Mouse (Mus musculus): Measurements from ENCODE around the gene Ccdc93. TPM values are rescaled to one million over a fixed set of nuclear protein-coding genes. Genes with fewer than 3 reads are reported as not detected.

Gene Ccdc93
- polyA plus RNA-seq, 1 experiment = 23.9 TPM

GRCm38 (mm10) chr1:121490241-121490640 is 59.4 kb downstream of the Ccdc93 start:
- Histone ChIP-seq H3K4me3 (ENCODE audit: insufficient read depth, low read length) (no peak overlapping the region), H3K27ac (ENCODE audit: insufficient read depth, low read length) (no peak overlapping the region), H3K4me1 (ENCODE audit: control insufficient read depth, insufficient read depth, low read length) (no peaks in the 10 kb centered on the region)
- TF ChIP-seq CTCF (IDR thresholded peaks at IDR 0.05; ENCODE audit: borderline replicate concordance, insufficient read depth, low read length) (peak; percentile 41; the same call in 1 of the 2 replicates), POLR2A (IDR thresholded peaks at IDR 0.05; ENCODE audit: low read depth, low read length) (no peak)

- no peak for TF ChIP-seq CTCF (IDR thresholded peaks at IDR 0.05; ENCODE audit: borderline replicate concordance, insufficient read depth, low read length)
- no peak for TF ChIP-seq POLR2A (IDR thresholded peaks at IDR 0.05; ENCODE audit: low read depth, low read length)
- H3K4me3 ChIP-seq (ENCODE audit: insufficient read depth, low read length) = no peak overlapping the region
- H3K4me1 ChIP-seq (ENCODE audit: control insufficient read depth, insufficient read depth, low read length) = no peaks in the 10 kb centered on the region
- no peak overlapping the region for H3K27ac ChIP-seq (ENCODE audit: insufficient read depth, low read length)
These were observed 66.2 kb downstream of the Ccdc93 start for GRCm38 (mm10) chr1:121497093-121497492.

GRCm38 (mm10) chr1:121508729-121509128 is 77.9 kb downstream of the Ccdc93 start:
- no peak overlapping the region for H3K27ac ChIP-seq (ENCODE audit: insufficient read depth, low read length)
- H3K4me1 ChIP-seq (ENCODE audit: control insufficient read depth, insufficient read depth, low read length) = no peaks in the 10 kb centered on the region
- no peak overlapping the region for H3K4me3 ChIP-seq (ENCODE audit: insufficient read depth, low read length)
- TF ChIP-seq POLR2A (IDR thresholded peaks at IDR 0.05; ENCODE audit: low read depth, low read length) (no peak), CTCF (IDR thresholded peaks at IDR 0.05; ENCODE audit: borderline replicate concordance, insufficient read depth, low read length) (no peak)

- Histone ChIP-seq H3K4me1 (ENCODE audit: control insufficient read depth, insufficient read depth, low read length) (no peaks in the 10 kb centered on the region), H3K27ac (ENCODE audit: insufficient read depth, low read length) (no peak overlapping the region), H3K4me3 (ENCODE audit: insufficient read depth, low read length) (no peak overlapping the region)
- no peak for TF ChIP-seq POLR2A (IDR thresholded peaks at IDR 0.05; ENCODE audit: low read depth, low read length)
- TF ChIP-seq CTCF (IDR thresholded peaks at IDR 0.05; ENCODE audit: borderline replicate concordance, insufficient read depth, low read length) = no peak
These were observed 79.7 kb downstream of the Ccdc93 start for GRCm38 (mm10) chr1:121510420-121511140.

GRCm38 (mm10) chr1:121511186-121511585 is 80.3 kb downstream of the Ccdc93 start:
- TF ChIP-seq CTCF (IDR thresholded peaks at IDR 0.05; ENCODE audit: borderline replicate concordance, insufficient read depth, low read length) (no peak), POLR2A (IDR thresholded peaks at IDR 0.05; ENCODE audit: low read depth, low read length) (no peak)
- Histone ChIP-seq H3K4me1 (ENCODE audit: control insufficient read depth, insufficient read depth, low read length) (no peaks in the 10 kb centered on the region), H3K27ac (ENCODE audit: insufficient read depth, low read length) (no peak overlapping the region)

GRCm38 (mm10) chr1:121511966-121512365 is 81.1 kb downstream of the Ccdc93 start:
- no peak overlapping the region for H3K4me3 ChIP-seq (ENCODE audit: insufficient read depth, low read length)
- no peak overlapping the region for H3K27ac ChIP-seq (ENCODE audit: insufficient read depth, low read length)
- no peak for TF ChIP-seq CTCF (IDR thresholded peaks at IDR 0.05; ENCODE audit: borderline replicate concordance, insufficient read depth, low read length)
- no peak for TF ChIP-seq POLR2A (IDR thresholded peaks at IDR 0.05; ENCODE audit: low read depth, low read length)
- no peaks in the 10 kb centered on the region for H3K4me1 ChIP-seq (ENCODE audit: control insufficient read depth, insufficient read depth, low read length)

More at GRCm38 (mm10) chr1:121511186-121511585, 80.3 kb downstream of the Ccdc93 start:
- H3K4me3 ChIP-seq (ENCODE audit: insufficient read depth, low read length) = no peak overlapping the region

- no peak for TF ChIP-seq CTCF (IDR thresholded peaks at IDR 0.05; ENCODE audit: borderline replicate concordance, insufficient read depth, low read length)
- TF ChIP-seq POLR2A (IDR thresholded peaks at IDR 0.05; ENCODE audit: low read depth, low read length) = no peak
These were observed 87.8 kb downstream of the Ccdc93 start for GRCm38 (mm10) chr1:121518609-121519008.

GRCm38 (mm10) chr1:121527061-121527460 is 96.2 kb downstream of the Ccdc93 start:
- no peak overlapping the region for H3K4me3 ChIP-seq (ENCODE audit: insufficient read depth, low read length)

More at GRCm38 (mm10) chr1:121518609-121519008, 87.8 kb downstream of the Ccdc93 start:
- H3K4me3 ChIP-seq (ENCODE audit: insufficient read depth, low read length) = no peak overlapping the region
- no peak overlapping the region for H3K27ac ChIP-seq (ENCODE audit: insufficient read depth, low read length)
- no peaks in the 10 kb centered on the region for H3K4me1 ChIP-seq (ENCODE audit: control insufficient read depth, insufficient read depth, low read length)

GRCm38 (mm10) chr1:121527600-121528398 is 97.0 kb downstream of the Ccdc93 start:
- TF ChIP-seq POLR2A (IDR thresholded peaks at IDR 0.05; ENCODE audit: low read depth, low read length) = no peak
- peaks cover 7% of the 10 kb centered on the region; the same call in 1 of the 2 replicates for H3K4me1 ChIP-seq (ENCODE audit: control insufficient read depth, insufficient read depth, low read length)
- peak overlapping the region; percentile 28 for H3K4me3 ChIP-seq (ENCODE audit: insufficient read depth, low read length)
- H3K27ac ChIP-seq (ENCODE audit: insufficient read depth, low read length) = no peak overlapping the region

More at GRCm38 (mm10) chr1:121527061-121527460, 96.2 kb downstream of the Ccdc93 start:
- TF ChIP-seq CTCF (IDR thresholded peaks at IDR 0.05; ENCODE audit: borderline replicate concordance, insufficient read depth, low read length) (no peak), POLR2A (IDR thresholded peaks at IDR 0.05; ENCODE audit: low read depth, low read length) (no peak)
- Histone ChIP-seq H3K27ac (ENCODE audit: insufficient read depth, low read length) (no peak overlapping the region), H3K4me1 (ENCODE audit: control insufficient read depth, insufficient read depth, low read length) (peaks cover 7% of the 10 kb centered on the region; the same call in 1 of the 2 replicates)

- H3K27ac ChIP-seq (ENCODE audit: insufficient read depth, low read length) = no peak within 1 kb of the TSS
- peaks cover 7% of the 10 kb centered on the region; the same call in 1 of the 2 replicates for H3K4me1 ChIP-seq (ENCODE audit: control insufficient read depth, insufficient read depth, low read length)
- H3K4me3 ChIP-seq (ENCODE audit: insufficient read depth, low read length) = peak within 1 kb of the TSS; percentile 28
- TF ChIP-seq POLR2A (IDR thresholded peaks at IDR 0.05; ENCODE audit: low read depth, low read length) (no peak), CTCF (IDR thresholded peaks at IDR 0.05; ENCODE audit: borderline replicate concordance, insufficient read depth, low read length) (no peak)
These were observed 97.5 kb downstream of the Ccdc93 start, which contains the start of gene Htr5b for GRCm38 (mm10) chr1:121528399-121528720. Gene Htr5b, minus strand, starts transcription at chr1:121528465.
